Mouse (Mus musculus): Measurements from ENCODE around the gene Gm20869. TPM values are rescaled to one million over a fixed set of nuclear protein-coding genes. Genes with fewer than 3 reads are reported as not detected.
"Not testable (repeated sequence)": the region's sequence is repeated elsewhere in the genome, so short reads cannot be mapped to it uniquely, and the experiment has no call there.

Gene Gm20869
- polyA plus RNA-seq (2016; fragmentation: Nextera tagmentation; extraction: Ambion mirVana) = not detected in 2 replicates

DNA sequence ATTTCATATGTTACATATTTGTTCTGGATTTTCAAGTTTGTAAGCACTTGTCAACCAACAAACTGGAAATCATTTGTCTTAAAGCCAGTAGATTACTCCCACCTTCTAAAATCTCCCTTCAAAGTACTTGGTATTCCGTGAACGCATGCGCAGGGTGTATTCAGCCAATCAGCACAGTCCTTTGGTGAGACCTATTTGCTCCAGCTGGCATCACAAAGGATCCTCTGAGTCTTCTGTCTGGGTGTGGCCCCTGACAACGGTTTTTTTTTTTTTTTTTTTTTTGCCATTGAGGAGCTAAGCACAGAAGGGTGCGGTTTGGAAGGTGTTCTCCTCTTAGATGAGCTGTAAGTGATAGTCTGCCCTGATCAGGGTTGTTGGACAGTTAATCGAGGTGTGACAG is at the start of gene Gm20869:
TSS of gene Gm20869 (plus strand) at position 301 of the 400 bp plus-strand sequence.
- H3K27me3 ChIP-seq; H3K27ac ChIP-seq; H3K4me2 ChIP-seq (replicated peaks); H3K4me1 ChIP-seq; H3K9ac ChIP-seq; H3K36me3 ChIP-seq; H3K4me3 ChIP-seq; H3K9me3 ChIP-seq (replicated peaks); ATAC-seq (ENCODE audit: low FRiP score): not testable (repeated sequence)
- no CpG with 5 or more reads among the region's 6 CpGs for WGBS

Other genes with a start within 250 kb of the Gm20869 start
- not detected in 2 replicates for gene Gm20870, start 222.6 kb downstream of the Gm20869 start, polyA plus RNA-seq (2016; fragmentation: Nextera tagmentation; extraction: Ambion mirVana)